Mouse (Mus musculus) urinary bladder, postnatal 14 days (tissue): ENCODE measurements at regions not wholly inside any gene's neighbourhood (a gene's known extent, or its start where the extent isn't known, plus 50 kb on each side); places are given as distances from the start of the nearest gene placed in this dataset.

ENCODE experiments used
- DNase-seq: peaks from one replicate; pipeline ENCODE4 v3.0.0; 2021; ENCODE audit warnings: low spot score

DNA sequence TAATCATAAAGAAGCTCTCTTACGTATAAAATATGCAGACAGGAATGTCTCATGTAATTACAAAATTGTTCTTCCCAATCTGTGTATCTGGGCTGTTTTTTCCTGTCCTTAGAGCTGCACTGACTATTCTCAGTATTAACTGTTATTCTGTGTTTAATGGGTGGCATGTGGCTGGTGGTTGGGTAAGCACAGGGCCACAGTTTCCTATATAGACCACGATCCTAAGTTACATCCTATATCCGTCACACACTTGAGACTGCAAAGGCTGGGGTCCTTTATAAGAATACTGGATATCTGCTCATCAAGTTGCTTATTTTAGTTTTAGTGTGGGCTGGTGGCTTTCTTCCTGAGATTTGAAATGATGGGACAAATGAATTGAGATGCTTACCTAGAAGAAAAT, 159.0 kb downstream of the Sox4 start:
- no peak for DNase-seq

DNA sequence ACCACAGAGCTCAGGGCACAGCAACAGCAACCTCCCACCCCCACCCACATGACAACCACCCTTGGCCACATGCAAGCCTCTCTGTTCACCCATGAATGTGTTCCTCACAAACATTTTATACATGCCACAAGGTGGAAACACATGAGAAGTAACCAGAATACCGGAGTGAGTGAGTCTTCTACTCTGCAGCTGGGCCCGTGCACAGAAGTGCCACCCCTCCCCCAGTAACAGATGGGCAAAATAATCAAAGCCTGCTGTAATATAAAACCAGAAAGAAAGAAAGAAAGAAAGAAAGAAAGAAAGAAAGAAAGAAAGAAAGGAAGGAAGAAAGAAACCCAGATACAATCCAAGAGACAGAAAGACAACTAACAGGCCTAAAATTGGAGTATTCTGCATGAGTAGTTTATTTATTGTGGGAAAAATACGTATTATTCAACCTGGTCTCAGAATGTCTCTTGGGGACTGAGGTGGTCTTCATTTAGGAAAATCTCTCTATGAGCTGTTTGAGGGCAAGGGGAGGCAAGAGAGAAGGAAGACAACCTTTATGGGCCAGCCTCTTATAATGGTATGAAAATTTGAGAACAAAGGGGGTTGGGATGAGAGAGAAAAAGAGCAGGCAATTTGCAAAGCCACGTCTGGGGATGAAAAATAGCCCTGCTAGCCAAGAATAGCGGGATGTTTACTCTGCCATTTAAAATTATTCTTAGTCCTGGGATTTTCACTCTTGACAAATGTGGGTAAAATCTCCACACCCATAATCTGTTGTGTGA, 160.2 kb downstream of the Sox4 start:
- no peak for DNase-seq

DNA sequence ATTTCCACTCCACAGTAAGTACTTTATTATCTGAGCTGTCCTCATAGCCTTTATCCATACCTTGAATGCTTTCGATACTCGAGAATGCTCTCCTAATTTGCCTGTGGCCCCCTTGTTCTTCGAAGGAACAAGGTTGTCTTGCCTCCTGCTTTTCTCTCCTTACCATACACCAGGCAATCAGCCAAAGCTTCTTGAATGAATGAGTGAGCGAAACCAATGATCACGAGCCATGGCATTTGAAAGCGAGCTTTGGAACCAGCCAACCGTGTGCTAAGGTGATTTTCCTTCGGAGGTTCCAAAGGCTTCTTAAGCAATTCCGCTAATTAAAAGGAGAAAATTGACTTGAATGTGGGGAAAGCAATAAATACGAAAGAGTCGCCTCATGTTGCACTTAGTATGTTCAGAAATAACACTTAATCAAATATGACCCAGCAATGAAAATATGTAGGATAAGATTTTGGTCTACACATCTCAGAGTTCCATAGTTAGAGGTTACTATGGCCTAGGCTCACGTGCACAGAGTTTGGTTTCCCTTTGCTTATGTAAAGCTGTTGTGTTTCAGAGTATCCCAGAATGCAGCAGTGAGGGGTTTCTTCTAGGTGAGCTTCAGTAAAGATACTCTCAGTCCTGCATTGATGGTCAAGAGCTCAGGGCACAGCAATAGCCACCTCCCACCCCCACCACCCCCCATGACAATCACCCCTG, 160.9 kb downstream of the Sox4 start:
- no peak for DNase-seq

DNA sequence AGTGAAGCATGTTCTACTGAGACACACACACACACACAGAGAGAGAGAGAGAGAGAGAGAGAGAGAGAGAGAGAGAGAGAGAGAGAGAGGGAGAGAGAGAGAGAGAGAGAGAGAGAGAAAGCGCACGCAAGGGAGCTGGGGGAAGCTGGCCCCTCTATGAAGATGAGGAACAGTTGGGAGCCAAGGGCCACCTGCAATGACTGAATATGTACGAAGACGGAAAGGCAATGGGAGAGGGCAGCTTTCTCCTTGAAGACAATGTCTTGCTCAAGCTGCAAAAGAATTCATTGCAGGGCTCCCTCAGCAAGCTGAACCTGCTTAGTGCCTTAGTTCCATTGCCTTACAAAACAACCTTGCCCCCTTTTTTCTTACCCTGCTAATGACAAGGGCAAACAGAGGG, 163.1 kb downstream of the Sox4 start:
- no peak for DNase-seq

DNA sequence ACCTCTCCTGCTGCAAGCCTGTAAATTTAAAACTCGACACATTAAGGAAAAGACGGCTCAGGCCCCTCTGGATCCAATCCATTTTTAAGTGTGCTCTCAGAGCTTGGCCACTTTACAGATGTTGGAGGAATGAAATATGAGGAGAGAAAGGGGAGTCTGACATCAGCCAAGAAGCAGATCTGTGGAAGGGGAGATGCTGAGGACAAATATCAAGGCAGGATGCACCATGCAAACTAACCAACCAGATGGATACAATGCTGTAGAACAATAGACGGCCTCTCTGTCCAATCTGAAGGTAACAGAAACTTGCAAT, 166.2 kb downstream of the Sox4 start:
- no peak for DNase-seq

DNA sequence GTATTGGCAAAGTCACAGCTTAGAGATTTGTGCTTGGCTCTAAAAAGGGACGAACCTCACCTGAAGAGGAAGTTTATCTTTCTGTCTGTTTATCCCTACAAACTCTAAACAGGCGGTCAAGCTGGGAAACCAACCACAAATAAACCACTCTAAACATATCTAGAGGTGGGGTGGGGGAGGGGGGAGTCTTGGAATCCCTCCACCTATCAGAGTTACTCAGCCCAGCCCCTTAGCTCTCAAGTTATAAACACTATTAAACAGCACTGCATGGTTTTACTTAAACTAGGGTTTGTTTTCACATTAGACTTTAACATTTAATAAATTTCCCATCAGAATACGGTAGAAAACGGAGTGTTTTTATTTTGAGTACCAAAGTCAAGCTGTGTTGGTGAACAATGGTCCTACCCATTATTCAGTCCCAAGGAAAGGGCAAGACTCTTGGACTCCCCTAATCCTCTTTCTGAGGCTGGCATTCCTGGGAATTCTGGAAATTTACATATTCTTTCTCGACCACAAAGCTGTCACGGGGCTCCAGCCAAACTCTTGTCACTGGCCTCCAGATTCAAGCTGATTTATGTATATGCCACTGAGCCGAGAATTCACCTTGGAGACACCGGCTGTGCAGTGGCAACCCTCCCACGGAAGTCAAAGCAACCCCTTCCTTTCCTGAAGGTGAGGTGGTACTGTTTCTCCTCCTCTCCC, 166.7 kb downstream of the Sox4 start:
- no peak for DNase-seq

DNA sequence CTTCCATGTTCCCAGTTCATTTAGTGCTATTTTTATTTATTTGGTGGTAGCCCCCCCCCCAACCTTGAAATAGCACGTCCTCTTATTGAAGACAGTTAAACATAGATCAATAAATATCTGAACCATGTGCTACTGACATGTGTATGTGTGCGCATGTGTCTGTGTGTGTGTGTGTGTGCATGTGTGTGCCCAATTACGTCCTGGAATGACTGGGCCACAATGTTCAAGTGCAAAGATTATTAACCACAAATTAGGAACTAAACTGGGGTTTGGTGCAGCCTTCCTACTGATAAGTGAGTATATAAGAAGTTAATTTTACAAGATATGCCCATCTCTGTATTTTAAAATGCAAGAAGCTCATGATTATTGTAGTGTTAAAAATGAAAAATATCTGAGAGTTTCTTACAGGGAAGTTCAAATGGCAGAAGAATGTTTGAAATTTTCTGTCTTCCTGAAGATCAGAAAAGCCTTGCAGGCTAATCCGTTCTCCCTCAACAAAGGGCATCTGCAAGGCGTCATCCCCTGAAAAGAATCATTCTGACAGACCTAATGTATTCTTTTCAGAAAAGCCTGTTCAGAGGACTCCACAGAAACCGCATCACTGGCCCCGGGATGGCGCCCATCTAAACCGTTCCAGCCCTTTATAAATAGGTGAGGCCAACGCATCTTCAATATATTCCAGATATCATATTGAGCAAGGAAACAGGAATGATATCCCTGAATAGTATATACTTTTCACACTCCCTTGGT, 170.8 kb downstream of the Sox4 start:
- DNase-seq: no peak

DNA sequence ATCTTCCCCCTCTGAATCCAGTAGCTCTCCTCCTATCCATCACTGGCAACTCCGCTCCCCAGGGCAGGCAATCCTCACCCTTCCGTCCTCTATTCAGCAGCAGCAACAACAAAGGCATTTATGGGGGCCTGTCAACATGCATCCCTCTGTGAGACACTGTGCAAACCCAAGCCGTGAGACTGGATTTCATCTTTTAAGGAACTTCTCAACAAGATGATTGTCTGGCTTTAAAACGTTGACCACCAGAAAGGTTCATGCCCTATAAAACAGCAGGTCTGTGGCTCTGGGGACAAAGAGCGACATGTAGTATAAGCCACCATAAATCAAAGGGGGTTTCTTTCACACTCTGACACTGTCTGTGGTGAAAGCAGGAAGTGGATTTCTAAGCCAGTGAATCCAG, 171.4 kb downstream of the Sox4 start:
- DNase-seq: no peak

DNA sequence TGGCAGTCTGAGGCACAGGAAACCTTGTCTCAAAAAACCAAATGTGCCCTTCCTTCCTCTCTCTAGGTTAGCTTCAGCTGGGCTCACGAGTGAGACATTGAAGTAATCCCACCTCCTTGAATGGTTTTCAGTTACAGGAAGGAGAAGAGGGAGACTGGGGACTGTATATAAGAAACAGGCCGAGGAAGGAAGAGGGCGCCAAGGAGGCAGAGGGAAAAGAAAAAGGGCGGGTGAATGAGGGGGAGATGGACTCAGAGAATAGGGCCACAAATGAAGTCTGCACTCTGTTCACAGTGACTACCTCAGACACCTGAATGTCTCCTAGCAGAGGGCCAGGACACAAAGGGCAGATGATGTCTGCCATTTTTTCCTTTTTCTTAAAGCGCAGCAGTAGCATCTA, 171.9 kb downstream of the Sox4 start:
- DNase-seq: no peak

DNA sequence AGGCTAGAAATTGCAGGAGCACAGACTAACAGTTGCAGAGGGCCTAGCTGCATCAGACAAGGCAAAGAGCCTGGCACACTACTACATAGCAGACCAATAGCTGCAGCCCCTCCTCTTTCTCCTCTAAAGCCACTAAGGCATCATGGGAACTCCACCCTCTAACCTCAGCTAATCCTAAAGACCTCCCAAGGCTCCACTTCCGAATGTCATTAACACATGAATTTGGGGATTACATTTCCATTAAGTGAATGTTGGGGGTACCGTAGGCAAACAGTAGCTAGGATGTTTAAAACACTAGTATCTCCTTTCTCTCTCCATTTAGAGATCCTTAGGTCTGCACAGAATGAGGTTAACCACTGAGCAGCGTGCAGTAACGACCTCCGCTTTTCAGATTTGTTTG, 173.1 kb downstream of the Sox4 start:
- DNase-seq: no peak

DNA sequence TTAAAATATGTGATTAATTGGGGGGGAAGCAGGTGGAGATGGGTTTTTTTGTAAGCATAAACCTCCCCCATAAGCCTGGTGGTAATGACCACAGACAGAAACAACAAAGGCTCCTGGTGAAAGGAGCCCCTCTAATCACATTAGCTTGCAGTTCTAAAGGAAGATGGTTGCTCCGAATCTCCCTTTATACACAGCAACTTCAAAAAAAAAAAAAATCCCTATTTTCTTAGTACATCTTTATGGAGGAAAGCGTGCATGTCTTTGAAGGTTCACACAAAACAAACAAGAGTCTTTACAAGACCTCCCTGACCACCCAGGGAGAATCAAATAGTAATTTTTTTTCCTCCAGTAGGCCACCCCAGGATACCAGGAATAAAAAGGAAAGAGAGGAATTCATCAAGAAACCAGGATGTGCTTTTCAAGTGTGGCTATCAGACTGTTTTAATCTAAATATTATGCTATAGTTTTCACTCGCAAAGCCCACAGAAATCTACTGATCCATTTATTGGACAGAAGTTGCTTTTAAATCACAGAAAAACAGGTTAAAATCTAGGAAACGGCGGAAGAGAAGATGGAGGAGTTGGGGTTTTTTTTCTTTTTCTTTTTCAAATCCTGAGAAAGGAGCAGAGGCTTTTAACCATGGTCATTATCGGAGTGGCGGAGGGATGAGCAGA, 178.2 kb downstream of the Sox4 start:
- DNase-seq: no peak

DNA sequence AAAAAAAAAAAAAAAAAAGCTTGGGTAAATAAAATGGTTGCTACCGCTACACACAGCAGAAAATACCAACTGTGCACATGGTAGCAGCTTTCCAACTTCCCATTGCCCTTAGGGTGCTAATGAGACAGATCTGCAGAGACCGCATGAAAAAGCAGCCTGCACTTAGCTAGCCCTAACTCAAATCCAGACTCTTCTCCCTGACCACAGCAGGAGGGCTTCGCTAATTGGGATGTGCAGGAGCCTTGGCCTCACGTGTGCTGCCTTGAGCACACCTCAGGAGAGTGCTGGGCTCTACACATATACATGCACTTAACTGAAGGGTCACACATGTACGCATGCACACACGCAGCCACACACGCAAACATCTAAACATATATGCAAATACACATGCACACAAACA, 178.9 kb downstream of the Sox4 start:
- no peak for DNase-seq

DNA sequence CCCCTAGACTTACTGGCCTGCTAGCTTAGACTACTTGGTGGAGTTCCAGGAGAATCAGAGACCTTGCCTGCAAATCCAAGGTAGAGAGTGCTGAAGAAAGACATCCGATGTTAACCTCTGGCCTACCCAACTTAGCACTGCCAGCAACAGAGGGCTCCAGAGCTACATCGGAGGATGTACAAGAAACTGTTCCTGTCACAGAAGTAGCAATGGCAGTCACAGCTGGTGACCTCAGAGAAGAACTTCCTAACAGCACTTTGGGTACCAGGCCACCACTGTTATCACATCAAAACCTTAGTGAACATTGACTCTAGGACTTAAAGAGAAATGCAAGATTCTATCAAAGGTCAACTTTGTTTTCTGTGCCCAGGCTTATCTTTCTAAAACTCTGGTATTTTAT, 180.0 kb downstream of the Sox4 start:
- no peak for DNase-seq

DNA sequence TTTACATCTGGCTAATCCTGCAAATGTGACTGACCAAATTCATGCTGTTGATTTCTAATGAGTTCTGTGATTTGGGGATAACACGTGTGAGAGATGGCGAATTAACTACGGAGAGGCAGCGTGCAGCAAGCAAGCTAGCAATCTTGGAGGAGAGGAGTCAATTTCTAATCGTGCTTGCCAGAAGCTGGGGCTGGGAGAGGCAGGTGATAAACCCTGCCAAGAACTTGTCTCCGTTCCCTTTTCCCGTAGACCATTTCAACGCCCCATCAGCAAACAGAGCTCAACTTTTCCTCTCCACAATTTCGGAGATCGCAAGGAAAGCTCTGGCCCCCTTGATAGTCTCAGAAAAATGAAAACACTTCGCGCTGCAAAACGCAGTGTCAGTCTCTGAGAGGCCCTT, 183.0 kb downstream of the Sox4 start:
- DNase-seq: no peak

DNA sequence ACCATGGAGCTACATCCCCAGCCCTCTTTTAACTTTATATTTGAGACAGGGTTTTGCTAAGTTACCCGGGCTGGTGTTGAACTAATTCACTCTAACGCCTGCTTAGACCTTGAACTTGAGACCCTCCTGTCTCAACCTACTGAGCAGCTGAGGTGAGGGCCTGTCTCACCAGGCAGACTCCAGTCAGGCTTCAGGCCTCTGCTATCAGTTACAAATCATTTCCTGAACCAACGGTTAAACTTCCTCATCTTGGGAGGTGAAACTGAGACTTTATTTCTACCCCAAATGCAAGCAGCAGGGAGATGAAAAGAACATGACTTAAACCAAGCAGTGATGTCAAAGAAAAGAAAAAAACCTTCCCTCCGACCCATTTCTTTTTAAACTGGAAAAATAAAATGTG, 183.5 kb downstream of the Sox4 start:
- DNase-seq: no peak

DNA sequence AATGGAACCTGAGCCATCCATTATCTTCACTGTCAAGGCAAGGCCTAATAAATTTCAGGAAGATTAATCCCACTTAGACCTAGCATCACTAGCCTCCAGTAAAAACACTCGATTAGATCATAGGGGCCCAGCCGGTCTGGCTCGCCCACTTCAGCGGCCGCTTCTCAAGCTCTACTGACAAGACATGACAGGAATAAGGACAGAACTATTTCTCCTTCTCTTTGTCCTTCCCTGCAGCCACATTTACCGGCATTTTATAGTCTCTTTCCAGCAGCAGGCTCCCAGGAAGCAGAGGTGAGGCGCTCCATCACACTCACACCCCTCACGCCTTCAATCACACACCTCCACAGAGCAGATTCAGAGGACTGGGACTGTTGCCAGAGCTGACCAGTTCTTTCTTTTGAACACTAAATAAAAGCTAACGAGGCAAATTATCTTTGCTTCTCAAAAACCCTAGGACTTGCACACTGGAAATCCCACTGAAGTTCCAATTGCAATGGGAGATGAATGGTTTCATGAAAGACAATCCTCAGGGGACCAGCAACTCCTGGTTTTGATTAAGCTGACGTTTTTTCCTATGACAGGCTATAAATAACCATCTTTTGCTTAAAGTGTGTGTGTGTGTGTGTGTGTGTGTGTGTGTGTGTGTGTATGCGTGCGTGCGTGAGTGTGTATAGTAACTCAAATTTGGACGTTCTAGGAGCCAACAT, 184.6 kb downstream of the Sox4 start:
- DNase-seq: no peak

DNA sequence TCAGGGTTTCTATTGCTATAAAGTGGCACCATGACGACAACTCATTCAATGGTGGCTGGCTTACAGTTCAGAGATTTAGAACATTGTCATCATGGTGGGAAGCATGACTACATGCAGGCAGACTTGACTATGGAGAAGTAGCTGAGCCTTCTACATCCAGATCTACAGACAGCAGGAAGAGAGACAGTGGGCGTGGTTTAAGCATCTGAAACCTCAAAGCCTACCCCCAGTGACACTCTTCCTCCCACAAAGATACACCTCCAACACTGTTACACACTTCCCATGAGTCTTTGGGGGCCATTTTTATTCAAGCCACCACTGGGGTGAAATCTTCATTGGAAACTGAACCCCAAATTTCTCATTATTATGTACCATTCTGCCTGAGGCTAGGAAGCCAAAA, 191.0 kb downstream of the Sox4 start:
- DNase-seq: no peak

DNA sequence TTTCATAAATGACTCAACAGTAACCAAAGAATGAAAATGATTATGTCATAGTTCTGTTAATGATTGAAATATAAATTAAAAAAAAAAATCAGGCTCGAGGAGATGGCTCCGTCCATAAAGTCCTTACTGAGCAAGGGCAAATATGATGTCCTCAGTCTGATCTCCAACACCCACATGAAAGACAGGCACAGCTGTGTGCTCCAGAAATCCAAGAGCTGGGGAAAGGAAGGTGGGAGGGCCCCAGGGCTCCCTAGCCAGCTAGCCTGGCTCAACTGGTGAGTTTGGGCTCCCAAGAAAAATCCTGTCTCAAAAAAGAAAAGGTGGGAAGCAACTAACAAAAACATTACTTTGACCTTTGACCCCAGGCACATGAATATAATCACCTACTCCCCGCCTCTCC, 194.5 kb downstream of the Sox4 start:
- DNase-seq: no peak

DNA sequence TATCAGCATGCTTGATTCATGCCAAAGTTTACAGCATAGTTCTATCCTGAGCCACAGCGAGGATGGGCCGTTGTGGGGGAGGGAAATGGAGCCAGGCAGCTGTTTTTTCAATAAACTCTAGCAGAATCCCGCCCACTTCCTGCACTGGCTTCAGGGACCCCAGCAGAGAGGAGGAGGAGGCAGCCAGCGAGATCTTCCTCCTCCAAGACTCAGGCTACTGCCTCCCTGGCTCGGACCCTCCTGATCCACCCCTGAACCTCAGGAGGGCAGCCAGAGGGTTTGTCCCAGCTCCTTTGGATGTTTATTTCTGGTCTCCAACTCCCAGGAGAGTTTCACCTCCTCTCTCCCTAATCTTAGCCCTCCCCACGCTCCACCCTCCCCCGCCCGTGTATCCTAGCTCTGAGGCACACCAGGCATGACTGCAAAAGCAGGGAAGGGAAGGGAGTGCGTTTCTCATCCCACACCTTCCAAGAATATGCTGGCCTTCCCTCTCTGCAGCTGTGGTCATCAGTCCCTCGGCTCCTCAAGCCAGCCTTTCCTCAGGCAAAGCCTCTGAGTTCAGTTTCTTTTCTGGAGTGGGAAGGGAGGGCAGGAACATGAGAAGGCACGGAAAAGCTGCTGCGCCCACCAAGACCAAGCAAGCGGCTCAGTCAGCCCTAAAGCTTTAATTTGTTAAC, 195.5 kb downstream of the Sox4 start:
- peak; percentile 81 for DNase-seq

DNA sequence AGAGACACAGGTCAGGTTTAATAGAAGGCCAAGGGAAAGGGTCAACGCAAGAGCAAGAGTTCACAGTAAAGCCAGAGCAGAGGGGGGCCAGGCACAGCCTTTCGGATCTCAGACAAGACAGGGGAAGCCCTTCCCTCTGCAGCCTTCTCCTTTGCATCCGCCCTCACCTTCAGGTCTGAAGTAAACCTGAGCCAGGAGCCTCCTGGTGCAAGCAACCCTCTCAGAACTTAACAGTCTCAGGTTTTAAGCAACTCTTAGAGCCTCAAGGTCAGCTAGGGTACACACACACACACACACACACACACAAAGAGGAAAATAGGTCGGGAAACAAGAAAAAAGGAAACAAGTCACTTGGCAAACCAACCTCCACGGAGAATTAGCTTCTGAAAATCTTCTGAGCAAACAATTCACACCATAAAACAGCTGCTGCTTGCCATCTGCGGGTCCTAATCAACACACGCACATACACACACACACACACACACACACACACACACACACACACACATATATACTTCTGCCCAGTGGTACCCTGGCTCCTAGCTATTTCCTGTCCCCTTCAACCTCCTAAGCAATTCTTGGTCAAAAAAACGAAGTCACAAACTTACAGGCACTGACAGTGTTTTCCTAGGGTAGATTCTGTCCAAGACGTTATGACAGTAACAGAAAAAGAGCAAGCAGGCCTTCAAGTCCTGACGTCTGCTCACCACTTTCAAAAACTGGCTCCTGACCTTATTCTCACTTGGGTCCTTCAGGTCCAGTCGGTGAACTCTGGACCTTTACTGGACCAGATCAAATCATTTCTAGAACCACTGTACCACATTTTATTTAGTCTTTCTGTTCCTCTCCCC, 196.4 kb downstream of the Sox4 start:
- DNase-seq: no peak
